Mouse (Mus musculus) spleen, adult 18-20 months (tissue): ENCODE results near the gene Clspn.
"Not testable (repeated sequence)": the region's sequence is repeated elsewhere in the genome, so short reads cannot be mapped to it uniquely, and the experiment has no call there.

Source experiments
- DNase-seq, 2 experiments: peaks; one replicate each; pipeline ENCODE4 v3.0.0; 2022; ENCODE audit warnings: mixed read lengths in 2 of 2

The Clspn gene

GRCm38 (mm10) chr4:126556809-126557711, at the start of gene Clspn:
Clspn (plus strand) TSS chr4:126556935.
- DNase-seq: peak; percentile 70 to 82

GRCm38 (mm10) chr4:126508110-126508899, 48.4 kb upstream of the Clspn start:
- no peak for DNase-seq

DNA sequence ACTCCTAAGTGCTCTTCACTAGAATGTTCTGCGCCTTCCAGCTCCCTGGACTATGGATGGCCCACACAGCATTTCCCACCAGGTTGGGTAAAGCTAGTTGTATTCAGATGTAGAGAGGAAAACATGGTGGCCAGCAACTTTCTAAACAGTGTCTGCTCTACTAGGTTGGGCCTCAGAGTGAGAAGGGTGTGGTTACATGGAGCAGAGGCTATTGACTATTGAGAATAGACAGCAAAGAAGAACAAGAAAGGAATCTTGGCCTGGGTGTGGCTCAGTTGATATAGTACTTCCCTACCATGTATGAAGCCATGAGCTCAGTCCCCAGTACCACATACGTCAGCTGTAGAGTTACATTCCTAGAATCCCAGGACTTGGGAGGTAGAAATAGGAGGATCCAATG, 47.7 kb upstream of the Clspn start:
- no peak for DNase-seq

DNA sequence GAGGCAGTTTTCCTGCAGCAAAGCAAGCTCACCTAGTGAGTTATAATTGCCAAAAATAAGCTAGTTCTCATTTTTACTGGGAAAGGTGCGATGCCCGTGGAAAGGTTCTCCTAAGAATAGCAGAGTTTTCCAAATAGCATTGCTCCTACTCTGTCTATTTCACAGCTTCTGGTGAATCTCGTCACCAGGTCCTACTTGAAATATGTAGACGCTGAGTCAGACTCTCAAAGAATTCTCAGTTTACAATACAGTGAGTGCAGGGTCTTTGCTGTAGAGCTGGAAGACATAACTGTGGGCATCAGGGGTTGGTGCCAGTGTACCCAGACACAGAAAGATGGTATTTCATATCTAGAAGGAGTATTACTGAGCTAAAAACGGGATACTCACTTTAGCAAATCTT, 45.7 kb upstream of the Clspn start:
- no peak for DNase-seq

DNA sequence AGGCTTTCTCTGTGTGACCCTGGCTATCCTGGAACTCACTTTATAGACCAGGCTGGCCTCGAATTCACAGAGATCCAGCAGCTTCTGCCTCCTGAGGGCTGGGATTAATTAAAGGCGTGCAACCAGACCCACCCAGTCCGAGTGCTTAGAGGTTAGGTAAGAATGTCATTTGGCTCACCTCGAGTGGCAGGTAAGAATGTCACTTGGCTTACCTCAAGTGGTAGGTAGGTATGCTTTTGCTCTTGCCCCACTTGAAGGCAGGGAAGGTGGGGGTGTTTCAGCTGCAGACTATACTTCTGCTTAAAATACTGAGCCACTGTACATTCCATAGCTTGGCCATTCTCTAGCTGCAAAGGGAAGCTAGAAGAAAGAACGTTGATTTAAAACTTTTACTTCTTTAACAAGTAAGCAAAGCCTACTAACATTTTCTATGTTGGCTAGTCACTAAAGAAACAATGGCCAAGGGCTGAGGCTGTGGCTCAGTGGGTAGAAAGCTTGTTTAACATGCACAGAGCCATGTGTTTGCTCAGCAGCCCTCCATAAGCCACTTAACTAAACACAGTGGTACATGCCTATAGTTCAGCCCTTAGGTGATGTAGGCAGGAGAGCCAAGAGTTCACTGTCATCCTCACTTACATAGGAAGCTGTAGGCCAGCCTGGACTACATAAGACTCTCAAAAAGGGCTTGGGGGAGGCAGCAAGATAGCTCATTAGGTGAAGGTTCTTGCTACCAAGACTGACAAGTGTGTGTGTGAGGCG, 44.2 kb upstream of the Clspn start:
- DNase-seq: no peak

DNA sequence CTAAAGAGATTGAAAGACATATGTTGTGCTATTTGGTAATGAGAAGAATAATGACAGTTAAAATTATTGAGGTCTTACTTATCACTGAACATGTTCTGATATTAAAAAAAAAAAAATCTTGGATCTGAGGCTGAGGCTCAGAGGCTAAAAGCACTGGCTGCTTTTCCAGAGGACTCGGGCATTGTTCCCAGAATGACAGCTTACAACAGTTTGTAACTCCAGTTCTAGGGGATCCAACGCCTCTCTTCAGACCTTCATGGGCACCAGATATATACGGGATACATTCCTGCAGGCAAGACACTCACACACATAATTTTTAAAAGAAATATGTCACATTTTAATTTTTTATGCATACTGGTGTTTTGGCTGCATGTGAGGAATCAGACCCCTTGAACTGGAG, 30.6 kb upstream of the Clspn start:
- no peak for DNase-seq

- DNase-seq: no peak
Observed at GRCm38 (mm10) chr4:126526828-126527227, 29.9 kb upstream of the Clspn start.

- DNase-seq: no peak
Observed at GRCm38 (mm10) chr4:126532292-126532691, 24.4 kb upstream of the Clspn start.

- DNase-seq: peak; percentile 20 to 43
Observed at GRCm38 (mm10) chr4:126532827-126533728, 23.7 kb upstream of the Clspn start, which contains the start of gene Ago4. Ago4 (minus strand) TSS chr4:126533472.

DNA sequence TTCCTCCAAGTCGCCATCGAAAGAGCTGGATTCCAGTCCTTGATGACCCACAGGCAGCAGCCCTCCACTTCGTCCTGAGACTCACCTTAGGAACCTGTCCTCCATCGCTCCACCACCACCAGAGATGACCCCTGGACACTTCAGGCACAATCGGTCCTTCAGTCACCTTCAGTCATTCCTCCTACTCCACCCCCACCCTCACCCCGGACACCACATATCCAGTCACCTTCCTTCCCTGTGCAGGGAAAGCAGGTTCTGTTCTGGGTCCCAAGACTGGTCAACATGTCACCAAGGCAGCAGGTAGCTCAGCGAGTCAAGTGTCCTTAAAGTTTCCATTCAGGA, 23.0 kb upstream of the Clspn start:
- DNase-seq: no peak

GRCm38 (mm10) chr4:126535631-126536030, 21.1 kb upstream of the Clspn start:
- not testable (repeated sequence) for DNase-seq

DNA sequence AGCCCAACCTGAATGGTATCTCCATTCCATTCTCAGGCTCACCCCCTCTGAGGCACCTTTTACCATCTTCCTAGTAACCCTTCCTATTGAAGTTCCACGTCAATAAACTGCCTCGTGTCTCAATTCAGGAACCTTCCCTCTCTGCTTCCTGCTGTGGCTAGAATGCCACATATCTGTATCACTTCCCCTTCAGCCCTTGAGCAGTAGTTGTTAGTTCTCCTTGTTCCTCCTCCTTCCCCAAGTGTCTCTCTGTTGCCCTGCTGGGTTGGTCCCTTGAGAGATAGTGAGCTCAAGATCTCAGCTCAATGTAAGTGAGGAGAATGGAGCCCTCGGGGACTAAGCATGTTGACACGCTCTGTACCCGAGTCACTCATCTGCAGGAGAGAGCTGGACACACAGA, 19.9 kb upstream of the Clspn start:
- peak in 1 of 2 experiments; percentile 35 for DNase-seq

DNA sequence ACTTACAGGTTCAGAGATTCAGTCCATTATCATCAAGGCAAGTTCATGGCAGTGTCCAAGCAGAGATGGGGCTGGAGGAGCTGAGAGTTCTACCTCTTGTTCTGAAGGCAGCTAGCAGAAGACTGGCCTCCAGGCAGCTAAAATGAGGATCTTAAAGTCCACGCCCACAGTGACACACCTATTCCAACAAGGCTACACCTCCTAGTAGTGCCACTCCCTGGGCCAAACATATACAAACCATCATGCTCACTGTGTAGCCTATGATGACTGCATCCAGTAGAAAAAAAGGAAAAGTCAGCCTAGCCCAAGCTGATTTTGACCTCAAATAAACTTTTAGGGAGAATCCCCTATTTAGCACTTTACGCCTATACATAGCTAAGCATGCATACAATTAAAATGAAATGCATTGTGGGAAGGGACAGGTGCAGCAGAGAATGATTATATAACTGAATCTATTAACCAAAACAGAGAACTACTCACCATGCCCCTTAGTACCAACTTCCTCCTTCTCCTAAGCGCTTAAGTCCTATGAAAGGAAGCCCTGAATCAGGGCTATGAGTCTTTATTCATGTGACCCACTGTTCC, 16.2 kb upstream of the Clspn start:
- DNase-seq: peak in 1 of 2 experiments; percentile 30

GRCm38 (mm10) chr4:126542838-126543237, 13.9 kb upstream of the Clspn start:
- no peak for DNase-seq

- DNase-seq: no peak
Observed at GRCm38 (mm10) chr4:126545016-126545415, 11.7 kb upstream of the Clspn start.

DNA sequence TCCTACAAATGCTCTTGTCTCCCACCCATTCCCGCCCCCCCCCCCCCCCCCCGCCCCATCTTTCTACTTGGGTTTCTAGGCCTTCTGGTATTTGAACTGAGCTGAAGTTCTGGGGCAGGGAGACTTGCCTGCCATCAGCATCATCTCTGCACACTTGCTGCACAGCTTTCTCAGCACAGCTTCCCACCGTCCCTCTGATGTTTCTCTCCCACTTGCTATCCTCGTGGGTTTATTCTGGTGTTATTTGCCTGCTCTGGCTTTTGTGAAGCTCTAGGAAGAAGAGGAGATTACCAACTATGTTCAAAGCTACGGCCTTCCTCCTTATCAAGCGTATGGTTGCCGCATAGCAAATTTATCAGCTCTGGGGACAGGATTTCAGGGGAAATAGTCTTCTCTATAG, 11.0 kb upstream of the Clspn start:
- no peak for DNase-seq

- DNase-seq: no peak
Observed at GRCm38 (mm10) chr4:126546183-126546582, 10.6 kb upstream of the Clspn start.

- no peak for DNase-seq
Observed at GRCm38 (mm10) chr4:126552136-126552535, 4.6 kb upstream of the Clspn start.

GRCm38 (mm10) chr4:126553105-126553504, 3.6 kb upstream of the Clspn start:
- no peak for DNase-seq

- no peak for DNase-seq
Observed at GRCm38 (mm10) chr4:126553685-126554084, 3.0 kb upstream of the Clspn start.

DNA sequence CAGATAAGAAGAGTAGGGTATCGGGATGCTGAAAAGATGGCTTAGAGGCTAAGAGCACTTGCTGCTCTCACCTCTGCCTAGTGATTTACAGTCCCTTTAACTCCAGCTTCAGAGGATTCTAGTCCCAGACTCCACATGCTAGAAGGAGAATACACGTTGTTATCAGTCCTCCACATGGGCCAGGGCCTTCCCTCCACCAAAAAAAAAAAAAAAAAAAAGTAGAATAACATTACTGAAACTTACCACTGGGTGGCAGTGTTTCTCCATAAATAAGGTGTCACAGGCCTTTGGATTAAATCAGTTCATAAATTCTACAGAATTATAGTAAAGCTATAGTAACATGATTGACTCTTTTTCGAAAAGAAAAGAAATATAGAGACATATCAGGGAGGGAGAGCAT, 2.3 kb upstream of the Clspn start:
- no peak for DNase-seq

GRCm38 (mm10) chr4:126563798-126564197, 7.1 kb downstream of the Clspn start:
- DNase-seq: no peak
